Mouse (Mus musculus) T-cell, adult 2 months (primary cell): ENCODE data around the gene Cdk14.
"Not testable (repeated sequence)": the region's sequence is repeated elsewhere in the genome, so short reads cannot be mapped to it uniquely, and the experiment has no call there.

Experiments
- DNase-seq: peaks from one replicate; pipeline ENCODE4 v3.0.0; 2022; ENCODE audit warnings: low spot score

The Cdk14 gene

GRCm38 (mm10) chr5:5365285-5366076 is 54.6 kb downstream of the Cdk14 start:
- DNase-seq: no peak

GRCm38 (mm10) chr5:5361684-5362083 is 58.4 kb downstream of the Cdk14 start:
- DNase-seq: no peak

GRCm38 (mm10) chr5:5360338-5360737 is 59.8 kb downstream of the Cdk14 start:
- DNase-seq: no peak

- DNase-seq: no peak
Observed at GRCm38 (mm10) chr5:5359915-5360314, 60.2 kb downstream of the Cdk14 start.

- DNase-seq: no peak
Observed at GRCm38 (mm10) chr5:5359370-5359769, 60.7 kb downstream of the Cdk14 start.

GRCm38 (mm10) chr5:5358019-5358717 is 61.9 kb downstream of the Cdk14 start:
- DNase-seq: no peak

GRCm38 (mm10) chr5:5354684-5355368 is 65.3 kb downstream of the Cdk14 start:
- no peak for DNase-seq

- no peak for DNase-seq
Observed at GRCm38 (mm10) chr5:5353946-5354345, 66.2 kb downstream of the Cdk14 start.

- DNase-seq: no peak
Observed at GRCm38 (mm10) chr5:5344646-5345045, 75.5 kb downstream of the Cdk14 start.

- DNase-seq: no peak
Observed at GRCm38 (mm10) chr5:5343741-5344140, 76.4 kb downstream of the Cdk14 start.

- no peak for DNase-seq
Observed at GRCm38 (mm10) chr5:5343267-5343666, 76.8 kb downstream of the Cdk14 start.

GRCm38 (mm10) chr5:5342410-5343137 is 77.5 kb downstream of the Cdk14 start:
- no peak for DNase-seq

GRCm38 (mm10) chr5:5341611-5342010 is 78.5 kb downstream of the Cdk14 start:
- no peak for DNase-seq

- DNase-seq: no peak
Observed at GRCm38 (mm10) chr5:5333916-5334315, 86.2 kb downstream of the Cdk14 start.

GRCm38 (mm10) chr5:5330926-5331460 is 89.1 kb downstream of the Cdk14 start:
- no peak for DNase-seq

- DNase-seq: not testable (repeated sequence)
Observed at GRCm38 (mm10) chr5:5329018-5329417, 91.1 kb downstream of the Cdk14 start.

GRCm38 (mm10) chr5:5326716-5327115 is 93.4 kb downstream of the Cdk14 start:
- DNase-seq: no peak

- DNase-seq: no peak
Observed at GRCm38 (mm10) chr5:5322699-5323098, 97.4 kb downstream of the Cdk14 start.

GRCm38 (mm10) chr5:5320506-5321181 is 99.5 kb downstream of the Cdk14 start:
- DNase-seq: no peak

GRCm38 (mm10) chr5:5319824-5320505 is 100.1 kb downstream of the Cdk14 start:
- no peak for DNase-seq

- no peak for DNase-seq
Observed at GRCm38 (mm10) chr5:5314270-5314669, 105.8 kb downstream of the Cdk14 start.
